Mouse (Mus musculus) forebrain, embryonic 15.5 days (tissue): Measurements from ENCODE around the gene Rsph3a. TPM values are rescaled to one million over a fixed set of nuclear protein-coding genes. Genes with fewer than 3 reads are reported as not detected.
"Not testable (repeated sequence)": the region's sequence is repeated elsewhere in the genome, so short reads cannot be mapped to it uniquely, and the experiment has no call there.

Experiments
- ATAC-seq: fragments of 200-750 bp; cut with Nextera tagmentation; replicated peaks from 2 replicates; pipeline ENCODE4 v1.8.0; 2017; ENCODE audit warnings: mild to moderate bottlenecking, moderate TSS enrichment, moderate library complexity
- H3K27ac ChIP-seq: fragments of 300-500 bp; sonication (generic); replicated peaks from 2 replicates; pipeline ENCODE4 v1.5.1; 2015; ENCODE audit warnings: mild to moderate bottlenecking, inconsistent platforms
- H3K27me3 ChIP-seq: fragments of 300-500 bp; sonication (generic); 2 replicates; pipeline ENCODE4 v1.6.1; 2015; ENCODE audit warnings: inconsistent platforms
- H3K36me3 ChIP-seq: fragments of 300-500 bp; sonication (generic); 2 replicates; pipeline ENCODE4 v1.6.1; 2015; ENCODE audit warnings: mild to moderate bottlenecking, inconsistent platforms
- H3K4me1 ChIP-seq: fragments of 300-500 bp; sonication (generic); 2 replicates; pipeline ENCODE4 v1.6.1; 2015; ENCODE audit warnings: inconsistent platforms
- H3K4me2 ChIP-seq: fragments of 300-500 bp; sonication (generic); replicated peaks from 2 replicates; pipeline ENCODE4 v1.6.1; 2015; ENCODE audit warnings: mild to moderate bottlenecking, inconsistent platforms
- H3K4me3 ChIP-seq: fragments of 300-500 bp; sonication (generic); 2 replicates; pipeline ENCODE4 v1.5.1; 2015; ENCODE audit warnings: mild to moderate bottlenecking, inconsistent platforms
- H3K9ac ChIP-seq: fragments of 300-500 bp; sonication (generic); replicated peaks from 2 replicates; pipeline ENCODE4 v1.6.1; 2015; ENCODE audit warnings: mild to moderate bottlenecking, inconsistent platforms
- H3K9me3 ChIP-seq: fragments of 300-500 bp; sonication (generic); 2 replicates; pipeline ENCODE4 v1.6.1; 2016; ENCODE audit warnings: inconsistent platforms
- WGBS: fragments of 180-500 bp; shearing (Covaris S2); methylation state at CpG from one replicate; pipeline ENCODE4 v1.1.7; 2015; ENCODE audit warnings: mixed read lengths; 5-methylcytosine and 5-hydroxymethylcytosine counted together
- polyA plus RNA-seq: library from polyadenylated mRNA; unstranded; fragments of >200 nt; fragmentation: Nextera tagmentation; extraction: Ambion mirVana; gene quantifications from 2 replicates; pipeline ENCODE4 v1.2.1, GENCODE M21; 2015

Rsph3a gene
- polyA plus RNA-seq: 68.0 and 77.6 TPM in 2 replicates

- H3K27ac ChIP-seq: peak within 1 kb of the TSS; percentile 91
- not testable (repeated sequence) for H3K4me1 ChIP-seq, H3K27me3 ChIP-seq, H3K36me3 ChIP-seq, H3K9me3 ChIP-seq
- peak within 1 kb of the TSS; percentile 66 for H3K9ac ChIP-seq
- 3% methylated on average over 58 of the region's 58 CpGs for WGBS
- ATAC-seq: peak; percentile 98
- H3K4me2 ChIP-seq: peak within 1 kb of the TSS; percentile 53
- H3K4me3 ChIP-seq: peak within 1 kb of the TSS; percentile 68
Observed at GRCm38 (mm10) chr17:7945117-7946052, at the start of gene Rsph3a. Rsph3a (plus strand) TSS chr17:7945614.

- Histone ChIP-seq H3K36me3 (no peaks in the 10 kb centered on the region), H3K4me1 (0 out of 2 replicates have a peak, but pooled peaks cover 3% of the 10 kb centered on the region), H3K9me3 (no peaks in the 10 kb centered on the region), H3K9ac (no peak overlapping the region), H3K4me3 (no peak overlapping the region), H3K27ac (no peak overlapping the region), H3K4me2 (no peak overlapping the region), H3K27me3 (no peaks in the 10 kb centered on the region)
- WGBS: 70% methylated on average over 10 of the region's 10 CpGs
- ATAC-seq: no peak
Observed at GRCm38 (mm10) chr17:7896047-7896635, 49.3 kb upstream of the Rsph3a start.

GRCm38 (mm10) chr17:7897120-7897519, 48.3 kb upstream of the Rsph3a start:
- H3K27ac ChIP-seq: no peak overlapping the region

GRCm38 (mm10) chr17:7897756-7898155, 47.7 kb upstream of the Rsph3a start:
- no peak overlapping the region for H3K4me2 ChIP-seq
- WGBS: 84% methylated on average over 4 of the region's 4 CpGs

More at GRCm38 (mm10) chr17:7897120-7897519, 48.3 kb upstream of the Rsph3a start:
- Histone ChIP-seq H3K4me3 (no peak overlapping the region), H3K27me3 (no peaks in the 10 kb centered on the region), H3K9me3 (no peaks in the 10 kb centered on the region), H3K9ac (no peak overlapping the region), H3K36me3 (no peaks in the 10 kb centered on the region), H3K4me1 (0 out of 2 replicates have a peak, but pooled peaks cover 3% of the 10 kb centered on the region), H3K4me2 (no peak overlapping the region)
- 85% methylated on average over 11 of the region's 11 CpGs for WGBS
- ATAC-seq: no peak

GRCm38 (mm10) chr17:7899233-7899632, 46.2 kb upstream of the Rsph3a start:
- H3K27ac ChIP-seq: no peak overlapping the region
- WGBS: 81% methylated on average over 6 of the region's 6 CpGs
- H3K4me3 ChIP-seq: no peak overlapping the region
- no peak for ATAC-seq
- 0 out of 2 replicates have a peak, but pooled peaks cover 3% of the 10 kb centered on the region for H3K4me1 ChIP-seq
- no peaks in the 10 kb centered on the region for H3K9me3 ChIP-seq
- no peaks in the 10 kb centered on the region for H3K27me3 ChIP-seq
- H3K9ac ChIP-seq: no peak overlapping the region
- no peaks in the 10 kb centered on the region for H3K36me3 ChIP-seq
- H3K4me2 ChIP-seq: no peak overlapping the region

More at GRCm38 (mm10) chr17:7897756-7898155, 47.7 kb upstream of the Rsph3a start:
- Histone ChIP-seq H3K36me3 (no peaks in the 10 kb centered on the region), H3K9me3 (no peaks in the 10 kb centered on the region), H3K27me3 (no peaks in the 10 kb centered on the region), H3K4me1 (0 out of 2 replicates have a peak, but pooled peaks cover 3% of the 10 kb centered on the region), H3K9ac (no peak overlapping the region), H3K4me3 (no peak overlapping the region), H3K27ac (no peak overlapping the region)
- no peak for ATAC-seq

GRCm38 (mm10) chr17:7899961-7900360, 45.5 kb upstream of the Rsph3a start:
- Histone ChIP-seq H3K9me3 (no peaks in the 10 kb centered on the region), H3K9ac (no peak overlapping the region), H3K4me2 (no peak overlapping the region), H3K4me1 (0 out of 2 replicates have a peak, but pooled peaks cover 3% of the 10 kb centered on the region), H3K27ac (no peak overlapping the region), H3K27me3 (no peaks in the 10 kb centered on the region), H3K36me3 (no peaks in the 10 kb centered on the region), H3K4me3 (no peak overlapping the region)
- 75% methylated on average over 4 of the region's 4 CpGs for WGBS
- no peak for ATAC-seq

GRCm38 (mm10) chr17:7901536-7901935, 43.9 kb upstream of the Rsph3a start:
- Histone ChIP-seq H3K9ac (no peak overlapping the region), H3K4me2 (no peak overlapping the region), H3K27me3 (no peaks in the 10 kb centered on the region), H3K27ac (no peak overlapping the region), H3K4me3 (no peak overlapping the region), H3K4me1 (no peaks in the 10 kb centered on the region), H3K36me3 (no peaks in the 10 kb centered on the region), H3K9me3 (no peaks in the 10 kb centered on the region)
- WGBS: 85% methylated on average over 2 of the region's 2 CpGs
- no peak for ATAC-seq

GRCm38 (mm10) chr17:7902362-7902761, 43.1 kb upstream of the Rsph3a start:
- Histone ChIP-seq H3K4me1 (no peaks in the 10 kb centered on the region), H3K9ac (no peak overlapping the region), H3K27ac (no peak overlapping the region), H3K27me3 (no peaks in the 10 kb centered on the region), H3K9me3 (no peaks in the 10 kb centered on the region), H3K4me2 (no peak overlapping the region), H3K4me3 (no peak overlapping the region), H3K36me3 (no peaks in the 10 kb centered on the region)
- WGBS: 61% methylated on average over 3 of the region's 3 CpGs
- no peak for ATAC-seq

- no peak overlapping the region for H3K4me2 ChIP-seq
- WGBS: 36% methylated on average over 2 of the region's 2 CpGs
- no peak overlapping the region for H3K4me3 ChIP-seq
Observed at GRCm38 (mm10) chr17:7904992-7905391, 40.4 kb upstream of the Rsph3a start.

GRCm38 (mm10) chr17:7905936-7906685, 39.3 kb upstream of the Rsph3a start:
- Histone ChIP-seq H3K27ac (no peak overlapping the region), H3K9me3 (no peaks in the 10 kb centered on the region), H3K4me1 (no peaks in the 10 kb centered on the region), H3K27me3 (no peaks in the 10 kb centered on the region), H3K36me3 (no peaks in the 10 kb centered on the region), H3K4me2 (no peak overlapping the region), H3K9ac (no peak overlapping the region), H3K4me3 (no peak overlapping the region)
- WGBS: 33% methylated on average over 4 of the region's 4 CpGs
- no peak for ATAC-seq

More at GRCm38 (mm10) chr17:7904992-7905391, 40.4 kb upstream of the Rsph3a start:
- ATAC-seq: no peak
- no peaks in the 10 kb centered on the region for H3K4me1 ChIP-seq
- H3K36me3 ChIP-seq: no peaks in the 10 kb centered on the region
- H3K9ac ChIP-seq: no peak overlapping the region
- H3K27me3 ChIP-seq: no peaks in the 10 kb centered on the region
- H3K27ac ChIP-seq: no peak overlapping the region
- H3K9me3 ChIP-seq: no peaks in the 10 kb centered on the region

- WGBS: 73% methylated on average over 2 of the region's 2 CpGs
- Histone ChIP-seq H3K36me3 (no peaks in the 10 kb centered on the region), H3K9ac (no peak overlapping the region), H3K4me3 (no peak overlapping the region), H3K27me3 (no peaks in the 10 kb centered on the region), H3K9me3 (no peaks in the 10 kb centered on the region), H3K4me1 (no peaks in the 10 kb centered on the region), H3K4me2 (no peak overlapping the region), H3K27ac (no peak overlapping the region)
- no peak for ATAC-seq
Observed at GRCm38 (mm10) chr17:7914596-7915227, 30.7 kb upstream of the Rsph3a start.
